Mouse (Mus musculus): ENCODE data around the gene Agpat4.
"Not testable (repeated sequence)": the region's sequence is repeated elsewhere in the genome, so short reads cannot be mapped to it uniquely, and the experiment has no call there.

Gene Agpat4

GRCm38 (mm10) chr17:12118561-12118925 lies at the start of gene Agpat4:
Gene Agpat4 (plus strand): TSS chr17:12118704.
- peak; percentile 58 for DNase-seq

DNA sequence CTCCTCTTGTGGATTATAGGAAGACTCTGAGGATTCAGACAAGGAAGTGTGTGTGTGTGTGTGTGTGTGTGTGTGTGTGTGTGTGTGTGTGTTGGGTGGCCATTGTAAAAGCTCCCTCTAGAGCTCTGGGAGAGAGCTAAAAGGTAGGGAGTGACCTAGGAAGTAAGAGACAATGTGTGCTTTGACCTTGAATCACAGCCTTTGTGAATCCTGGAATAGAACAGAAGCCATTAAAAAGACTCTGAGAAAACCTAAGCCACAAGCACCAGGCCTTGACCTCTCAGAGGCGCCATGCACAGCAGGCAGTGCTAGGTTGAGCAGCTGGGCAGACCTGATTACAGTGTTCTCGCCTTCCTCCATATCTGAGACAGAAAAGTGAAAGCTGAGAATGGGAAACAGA lies 41.7 kb upstream of the Agpat4 start:
- no peak for DNase-seq

DNA sequence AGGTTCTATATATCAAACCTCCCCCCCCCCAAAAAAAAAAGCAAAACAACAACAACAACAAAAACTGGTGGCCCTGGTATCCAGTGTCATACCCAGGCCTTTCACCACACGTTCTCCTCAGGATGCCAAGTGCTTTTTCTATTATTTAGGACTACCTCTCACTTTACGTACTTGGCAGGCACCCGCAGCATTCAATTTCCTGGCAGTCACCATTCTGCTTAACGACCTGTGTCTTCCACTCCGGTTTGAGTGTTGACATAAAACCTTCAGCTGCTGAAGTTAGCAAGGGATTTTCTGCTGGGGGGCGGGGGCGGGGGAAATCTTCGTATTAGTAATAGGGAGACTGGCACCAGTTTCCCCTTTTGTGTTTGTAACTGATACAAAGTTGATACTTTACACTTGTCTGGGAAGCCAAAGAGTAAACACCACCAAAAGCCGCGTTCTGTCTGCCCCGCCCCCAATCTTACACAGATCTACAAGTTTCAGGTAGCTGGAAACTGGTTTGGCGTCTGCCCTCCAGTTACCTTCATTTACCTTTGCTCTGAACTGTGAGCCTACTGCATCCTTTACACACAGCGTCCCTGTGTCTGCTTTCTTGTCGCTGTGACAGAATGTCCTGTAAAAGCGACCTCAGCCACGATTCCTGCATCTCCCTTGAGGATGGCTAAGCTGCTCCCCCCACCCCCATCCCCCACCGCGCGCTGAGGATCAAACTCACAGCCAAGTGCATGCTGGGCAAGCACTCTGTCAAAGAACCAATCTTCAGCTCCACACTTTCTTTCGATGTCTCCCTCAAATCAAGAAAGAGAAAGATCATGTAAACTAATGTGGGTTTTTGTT lies 37.6 kb upstream of the Agpat4 start:
- DNase-seq = peak; percentile 69

DNA sequence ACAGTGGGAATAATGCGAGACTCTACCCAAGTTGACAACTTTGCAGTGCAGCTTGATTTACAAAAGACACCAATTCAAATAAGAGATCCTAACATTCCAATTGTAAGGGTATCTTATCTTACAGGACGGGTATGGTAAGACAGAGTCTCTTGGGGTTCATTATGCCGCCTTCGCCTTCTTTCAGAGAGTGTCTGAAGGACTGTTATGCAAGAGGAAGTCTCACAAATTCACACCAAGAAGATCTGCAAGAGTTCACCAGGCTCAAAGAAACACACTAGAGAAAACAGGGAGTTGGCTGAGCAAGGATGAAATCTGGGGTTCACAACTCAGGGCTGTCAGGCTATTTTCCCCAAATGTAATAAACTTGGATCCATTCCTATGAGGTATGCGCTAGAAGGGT lies 36.3 kb upstream of the Agpat4 start:
- no peak for DNase-seq

GRCm38 (mm10) chr17:12090261-12090927 lies 28.1 kb upstream of the Agpat4 start:
- no peak for DNase-seq

GRCm38 (mm10) chr17:12092901-12093564 lies 25.5 kb upstream of the Agpat4 start:
- DNase-seq = no peak

GRCm38 (mm10) chr17:12094016-12094415 lies 24.5 kb upstream of the Agpat4 start:
- DNase-seq = no peak

- DNase-seq = peak; percentile 63
Measured at GRCm38 (mm10) chr17:12094827-12095590, 23.5 kb upstream of the Agpat4 start.

- DNase-seq = no peak
Measured at GRCm38 (mm10) chr17:12099415-12099814, 19.1 kb upstream of the Agpat4 start.

- no peak for DNase-seq
Measured at GRCm38 (mm10) chr17:12102326-12102725, 16.2 kb upstream of the Agpat4 start.

GRCm38 (mm10) chr17:12103781-12104180 lies 14.7 kb upstream of the Agpat4 start:
- DNase-seq = no peak

- no peak for DNase-seq
Measured at GRCm38 (mm10) chr17:12104245-12104644, 14.3 kb upstream of the Agpat4 start.

GRCm38 (mm10) chr17:12104690-12105089 lies 13.8 kb upstream of the Agpat4 start:
- no peak for DNase-seq

DNA sequence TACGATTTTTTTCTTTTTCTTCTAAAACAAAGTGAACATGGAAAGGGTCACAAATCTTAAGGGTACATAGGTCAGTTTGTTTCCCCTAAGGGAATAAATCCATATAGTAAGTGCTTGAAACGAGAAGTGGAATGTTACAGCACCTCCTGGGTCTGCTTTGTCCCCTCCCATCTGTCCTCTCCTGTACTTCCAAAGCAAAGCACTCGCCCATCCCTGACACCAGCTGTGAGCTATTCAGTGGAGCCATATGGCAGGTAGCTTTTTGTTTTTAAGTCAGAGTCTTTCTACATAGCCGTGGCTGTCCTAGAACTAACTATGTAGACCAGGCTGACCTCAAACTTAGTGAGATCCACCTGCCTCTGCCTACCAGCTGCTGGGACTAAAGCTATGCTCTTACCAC lies 12.2 kb upstream of the Agpat4 start:
- no peak for DNase-seq

GRCm38 (mm10) chr17:12113626-12114025 lies 4.9 kb upstream of the Agpat4 start:
- DNase-seq = no peak

- no peak for DNase-seq
Measured at GRCm38 (mm10) chr17:12115086-12115485, 3.4 kb upstream of the Agpat4 start.

DNA sequence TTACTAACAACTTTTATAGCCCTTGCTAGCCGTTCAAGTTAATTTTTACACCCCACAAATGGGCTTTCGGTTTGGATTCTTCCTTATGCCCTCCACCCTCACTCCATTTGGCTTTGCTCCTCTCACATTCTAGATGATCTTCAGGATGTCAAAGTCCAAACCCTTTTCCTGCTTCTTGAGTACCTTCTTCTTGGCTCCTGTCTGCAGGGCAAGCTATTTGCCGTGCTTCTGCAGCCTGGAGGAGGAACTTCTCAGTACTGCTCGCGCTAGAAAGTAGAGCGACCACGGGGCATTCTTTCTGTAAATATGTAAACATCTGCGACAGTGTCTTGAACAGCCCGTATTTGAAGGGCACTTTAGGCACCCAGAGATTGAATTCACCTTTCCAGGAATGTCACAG lies 373 bp upstream of the Agpat4 start:
- DNase-seq = no peak

DNA sequence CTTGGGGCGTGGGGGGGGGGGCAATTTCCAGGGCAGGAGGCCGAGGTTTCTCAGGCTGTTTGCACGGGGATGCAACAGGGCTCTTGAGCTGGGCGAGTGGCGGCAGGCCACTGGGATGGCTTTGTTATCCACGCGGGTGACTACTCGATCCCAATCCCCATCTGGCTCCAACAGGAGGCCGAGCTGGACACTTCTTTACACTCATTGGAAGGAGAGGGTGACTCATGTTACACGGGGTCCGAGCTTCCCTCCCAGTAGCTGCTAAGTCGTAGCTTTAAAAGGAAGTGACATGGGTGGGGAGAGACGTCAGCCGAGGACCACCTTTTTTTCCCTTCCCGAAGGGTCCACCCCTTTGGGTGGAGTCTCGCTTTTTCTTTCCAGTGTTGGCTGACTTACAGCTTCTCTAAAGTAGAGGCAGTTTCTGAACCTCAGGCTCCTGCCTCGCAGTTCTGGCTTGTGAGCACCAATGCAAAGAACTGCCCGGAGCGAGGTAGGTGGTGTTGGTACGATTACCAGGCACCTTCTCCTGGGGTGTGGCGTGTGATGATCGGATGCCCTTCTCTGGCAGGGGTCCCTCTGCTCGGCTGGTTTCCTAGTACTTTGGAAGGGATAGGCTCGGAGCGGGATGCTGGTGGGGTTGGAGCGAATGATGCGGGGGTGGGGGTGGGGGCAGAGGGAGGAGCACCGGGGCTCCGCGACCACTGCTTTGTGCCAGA lies 580 bp downstream of the Agpat4 start:
- peak; percentile 94 for DNase-seq

DNA sequence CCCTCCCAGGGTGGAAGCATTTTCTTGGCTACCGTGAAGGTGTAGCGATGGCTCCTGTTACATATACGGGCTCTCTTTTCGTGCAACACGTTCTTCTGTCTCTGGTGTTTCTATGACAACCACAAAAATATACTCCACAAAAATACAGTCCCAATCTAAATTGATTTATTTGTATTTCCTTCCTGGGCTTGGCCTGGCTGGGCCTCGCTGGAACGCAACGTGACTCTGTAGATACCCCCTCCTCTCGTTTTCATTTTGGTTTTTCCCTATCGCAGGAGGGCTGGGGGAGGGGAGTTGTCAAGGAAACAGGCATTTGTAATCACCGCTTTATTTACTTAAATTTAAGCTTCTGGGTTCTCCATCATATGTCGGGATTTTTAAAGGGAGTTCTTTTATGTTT lies 1.2 kb downstream of the Agpat4 start:
- DNase-seq = peak; percentile 72

DNA sequence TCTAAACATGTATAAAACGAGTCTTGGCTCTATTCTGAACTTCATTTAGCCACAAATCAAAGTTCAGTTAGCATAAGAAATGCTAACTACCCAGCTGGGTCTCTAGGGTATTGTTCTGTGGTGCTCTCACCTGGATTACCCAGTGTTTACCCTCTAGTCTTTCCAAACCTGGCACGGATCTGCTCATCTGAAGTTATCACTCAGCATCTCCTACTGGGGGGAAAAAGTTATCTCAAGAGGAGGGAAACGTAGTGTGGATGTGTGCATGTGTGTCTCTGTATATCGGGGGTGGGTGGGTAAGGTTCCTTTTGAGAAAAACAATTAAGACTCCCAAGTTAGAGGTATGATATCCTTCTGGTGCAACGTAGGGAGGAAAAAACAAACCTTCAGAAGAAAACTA lies 1.8 kb downstream of the Agpat4 start:
- no peak for DNase-seq

DNA sequence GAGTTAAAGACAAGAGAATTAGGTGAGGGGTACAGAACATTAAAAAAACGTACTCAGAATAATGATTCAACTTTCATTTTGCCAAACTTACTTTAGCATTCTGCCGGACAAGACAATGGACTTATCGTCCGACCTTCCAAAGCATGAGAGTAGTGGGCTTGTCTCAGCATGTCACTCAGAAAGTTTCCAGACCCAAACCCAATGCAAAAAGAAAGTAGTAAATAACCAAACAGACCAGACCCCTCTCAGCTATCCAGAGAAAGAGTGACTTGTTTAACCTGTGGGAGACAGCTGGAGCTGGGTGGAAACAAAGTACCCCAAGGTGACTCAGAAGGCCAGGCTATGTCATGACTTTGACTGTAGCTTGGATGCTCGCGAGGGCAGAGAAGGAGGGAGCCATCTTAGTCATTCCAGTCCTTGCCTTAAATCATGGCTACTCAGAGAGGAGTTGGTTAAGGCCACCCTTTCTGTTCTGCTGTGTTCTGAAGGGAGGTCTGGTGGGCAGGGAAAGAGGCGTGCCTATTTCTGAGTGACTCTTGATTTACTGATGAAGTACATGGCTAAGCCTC lies 2.8 kb downstream of the Agpat4 start:
- no peak for DNase-seq

- not testable (repeated sequence) for DNase-seq
Measured at GRCm38 (mm10) chr17:12122262-12122661, 3.8 kb downstream of the Agpat4 start.

All from lung, postnatal 10 days (tissue).